Mouse (Mus musculus) liver, postnatal 0 days (tissue): Measurements from ENCODE around the gene Atpif1. TPM values are rescaled to one million over a fixed set of nuclear protein-coding genes. Genes with fewer than 3 reads are reported as not detected.
A peak's percentile ranks its signal among the peaks of the same experiment; 100 is the strongest.

Experiments
- ATAC-seq: fragments of 200-750 bp; cut with Nextera tagmentation; 2 replicates; pipeline ENCODE4 v1.8.0; 2017; ENCODE audit warnings: mild to moderate bottlenecking, moderate library complexity
- DNase-seq: peaks from one replicate; pipeline ENCODE4 v3.0.0-alpha.2; 2016
- H3K27ac ChIP-seq: fragments of 300-500 bp; sonication (generic); 2 replicates; pipeline ENCODE4 v1.5.1; 2014; ENCODE audit warnings: antibody characterized with exemption, moderate library complexity, mild to moderate bottlenecking, low read depth
- H3K27me3 ChIP-seq: fragments of 300-500 bp; sonication (generic); 2 replicates; pipeline ENCODE4 v1.6.1; 2014; ENCODE audit warnings: low read length, control low read depth, mixed read lengths; ENCODE audit not compliant: insufficient read depth
- H3K36me3 ChIP-seq: fragments of 300-500 bp; sonication (generic); replicated peaks from 2 replicates; pipeline ENCODE4 v1.6.1; 2014; ENCODE audit warnings: mild to moderate bottlenecking, control low read depth, low read length, moderate library complexity, mixed read lengths; ENCODE audit not compliant: insufficient read depth
- H3K4me1 ChIP-seq: fragments of 300-500 bp; sonication (generic); 2 replicates; pipeline ENCODE4 v1.6.1; 2014; ENCODE audit warnings: antibody characterized with exemption, mild to moderate bottlenecking, control low read depth; ENCODE audit not compliant: insufficient read depth
- H3K4me2 ChIP-seq: fragments of 300-500 bp; sonication (generic); 2 replicates; pipeline ENCODE4 v1.6.1; 2014; ENCODE audit warnings: low read depth, mild to moderate bottlenecking, low read length, moderate library complexity, mixed read lengths
- H3K4me3 ChIP-seq: fragments of 300-500 bp; sonication (generic); 2 replicates; pipeline ENCODE4 v1.5.1; 2014; ENCODE audit warnings: low read depth, low read length
- H3K9ac ChIP-seq: fragments of 300-500 bp; sonication (generic); replicated peaks from 2 replicates; pipeline ENCODE4 v1.6.1; 2014; ENCODE audit warnings: mild to moderate bottlenecking, moderate library complexity
- H3K9me3 ChIP-seq: fragments of 300-500 bp; sonication (generic); 2 replicates; pipeline ENCODE4 v1.6.1; 2016; ENCODE audit warnings: mild to moderate bottlenecking, control low read depth, low read length, mixed read lengths
- CTCF ChIP-seq: sonication (generic); IDR thresholded peaks from 2 replicates; pipeline ENCODE4 v1.5.1; 2016; ENCODE audit warnings: antibody characterized with exemption, low read depth
- EP300 ChIP-seq: IDR thresholded peaks from 2 replicates; pipeline ENCODE4 v1.6.1; 2016; ENCODE audit warnings: antibody characterized with exemption, low read depth, mild to moderate bottlenecking
- WGBS: fragments of 180-500 bp; shearing (Covaris S2); extraction: QIAGEN DNeasy Blood & Tissue Kit; methylation state at CpG from one replicate; pipeline ENCODE4 v1.1.7; 2014; ENCODE audit not compliant: insufficient replicate concordance; 5-methylcytosine and 5-hydroxymethylcytosine counted together
- polyA plus RNA-seq: library from polyadenylated mRNA; unstranded; fragments of >200 nt; fragmentation: Nextera tagmentation; extraction: Ambion mirVana; gene quantifications from 2 replicates; pipeline ENCODE4 v1.2.1, GENCODE M21; 2015

Gene Atpif1
- 935 and 945 TPM in 2 replicates for polyA plus RNA-seq

DNA sequence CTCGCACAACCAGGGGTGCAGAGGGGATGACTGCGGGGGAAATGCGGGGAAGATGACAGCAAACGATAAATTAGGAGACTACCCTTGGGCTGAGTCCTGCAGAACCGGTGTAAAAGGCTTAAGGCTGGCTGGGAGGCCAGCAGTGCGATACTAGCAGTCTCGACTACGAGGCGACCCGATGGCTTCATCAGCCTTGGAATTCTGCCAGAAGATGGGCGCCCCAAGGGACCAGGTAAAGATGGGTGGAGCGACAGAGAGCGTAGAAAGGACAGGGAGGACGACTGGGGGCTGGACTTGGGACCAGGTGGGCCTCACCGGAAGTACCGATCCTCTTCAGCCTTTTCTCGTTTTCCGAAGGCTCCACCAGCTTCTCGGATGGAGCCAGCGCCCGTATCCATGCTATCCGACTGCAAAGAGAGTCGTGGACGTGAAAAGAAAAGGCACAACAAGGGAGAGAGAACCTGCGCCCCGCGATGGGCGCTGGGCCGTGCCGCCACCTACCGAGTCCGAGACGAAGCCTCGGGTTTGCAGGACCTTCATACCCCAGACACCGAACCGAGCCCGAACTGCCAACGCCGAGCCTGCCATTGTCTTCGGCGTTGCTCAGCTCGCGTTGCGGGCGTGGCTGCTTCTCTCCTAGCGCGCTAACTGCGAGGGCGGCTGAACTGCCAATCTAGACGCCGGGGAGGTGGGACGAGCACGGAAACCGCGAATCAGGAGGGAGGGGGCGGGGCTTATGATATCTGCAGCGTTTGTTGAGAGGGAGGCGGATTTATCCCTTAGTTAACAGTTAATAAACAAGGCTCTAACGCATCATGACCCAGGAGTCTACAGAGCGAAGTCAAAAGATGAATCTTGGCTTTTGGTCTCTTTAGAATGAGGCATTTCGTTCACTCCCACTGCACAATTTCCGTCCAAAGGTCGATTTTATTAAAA lies at the start of gene Atpif1:
Atpif1 (minus strand) TSS at position 679 of the 936 bp plus-strand sequence.
- no peaks in the 10 kb centered on the region for H3K9me3 ChIP-seq
- peak; percentile 34 for TF ChIP-seq EP300
- no peak for TF ChIP-seq CTCF
- peaks cover 41% of the 10 kb centered on the region; the same call in 1 of the 2 replicates for H3K4me1 ChIP-seq
- peaks cover 15% of the 10 kb centered on the region for H3K36me3 ChIP-seq
- peak within 1 kb of the TSS; percentile 94 for H3K27ac ChIP-seq
- peak within 1 kb of the TSS; percentile 69 for H3K4me3 ChIP-seq
- peak within 1 kb of the TSS; percentile 79 for H3K9ac ChIP-seq
- under 1% methylated on average over 63 of the region's 63 CpGs for WGBS
- ATAC-seq (peak; percentile 77), DNase-seq (peak; percentile 97)
- peak within 1 kb of the TSS; percentile 77 for H3K4me2 ChIP-seq
- no peaks in the 10 kb centered on the region for H3K27me3 ChIP-seq

DNA sequence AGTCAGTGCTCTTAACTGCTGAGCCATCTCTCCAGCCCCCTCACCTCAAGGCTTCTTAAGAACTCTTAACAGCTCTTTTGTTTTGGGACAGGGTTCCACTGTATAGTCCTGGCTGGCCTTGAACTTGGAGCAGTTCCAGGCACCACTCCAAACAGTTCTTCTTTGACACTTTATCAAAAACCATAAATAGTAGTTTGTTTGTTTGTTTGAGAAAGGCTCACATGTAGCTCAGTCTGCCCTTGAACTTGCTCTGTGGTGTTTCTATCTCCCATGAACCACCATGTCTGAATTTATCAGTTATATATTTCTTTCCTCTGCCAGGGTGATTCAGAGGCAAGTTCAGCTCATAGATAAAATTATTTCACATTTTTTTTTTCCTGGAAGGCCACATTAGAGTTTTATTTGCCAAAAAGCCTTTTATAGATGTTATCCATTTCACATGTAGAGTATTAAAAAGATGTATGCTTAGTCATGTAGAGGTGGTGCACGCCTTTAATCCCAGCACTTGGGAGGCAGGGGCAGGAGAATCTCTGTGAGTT lies 41.4 kb upstream of the Atpif1 start:
- no peak for TF ChIP-seq EP300
- no peak for TF ChIP-seq CTCF
- Histone ChIP-seq H3K4me3 (no peak overlapping the region), H3K9ac (no peak overlapping the region), H3K4me1 (0 out of 2 replicates have a peak, but pooled peaks cover 4% of the 10 kb centered on the region), H3K4me2 (no peak overlapping the region), H3K27ac (no peak overlapping the region), H3K36me3 (peaks cover 2% of the 10 kb centered on the region; the same call in 1 of the 2 replicates), H3K9me3 (no peaks in the 10 kb centered on the region), H3K27me3 (no peaks in the 10 kb centered on the region)
- WGBS: 70% methylated on average over 1 of the region's 1 CpGs
- ATAC-seq (no peak), DNase-seq (no peak)

GRCm38 (mm10) chr4:132573327-132573726 lies 39.9 kb upstream of the Atpif1 start:
- ATAC-seq (no peak), DNase-seq (no peak)
- H3K27me3 ChIP-seq: no peaks in the 10 kb centered on the region
- 0 out of 2 replicates have a peak, but pooled peaks cover 4% of the 10 kb centered on the region for H3K4me1 ChIP-seq
- no peaks in the 10 kb centered on the region for H3K9me3 ChIP-seq
- no peaks in the 10 kb centered on the region for H3K36me3 ChIP-seq
- WGBS: 26% methylated on average over 11 of the region's 11 CpGs
- H3K4me3 ChIP-seq: no peak overlapping the region
- H3K9ac ChIP-seq: no peak overlapping the region
- no peak overlapping the region for H3K27ac ChIP-seq
- no peak overlapping the region for H3K4me2 ChIP-seq
- TF ChIP-seq EP300 (no peak), CTCF (no peak)

GRCm38 (mm10) chr4:132571190-132571589 lies 37.7 kb upstream of the Atpif1 start:
- H3K27me3 ChIP-seq: no peaks in the 10 kb centered on the region
- no peak overlapping the region for H3K4me3 ChIP-seq
- 78% methylated on average over 9 of the region's 9 CpGs for WGBS
- no peak overlapping the region for H3K27ac ChIP-seq
- no peaks in the 10 kb centered on the region for H3K9me3 ChIP-seq
- DNase-seq: no peak
- no peaks in the 10 kb centered on the region for H3K36me3 ChIP-seq
- no peak for ATAC-seq
- H3K9ac ChIP-seq: no peak overlapping the region
- H3K4me2 ChIP-seq: no peak overlapping the region
- TF ChIP-seq CTCF (no peak), EP300 (no peak)
- H3K4me1 ChIP-seq: peaks cover 8% of the 10 kb centered on the region; the same call in 1 of the 2 replicates

DNA sequence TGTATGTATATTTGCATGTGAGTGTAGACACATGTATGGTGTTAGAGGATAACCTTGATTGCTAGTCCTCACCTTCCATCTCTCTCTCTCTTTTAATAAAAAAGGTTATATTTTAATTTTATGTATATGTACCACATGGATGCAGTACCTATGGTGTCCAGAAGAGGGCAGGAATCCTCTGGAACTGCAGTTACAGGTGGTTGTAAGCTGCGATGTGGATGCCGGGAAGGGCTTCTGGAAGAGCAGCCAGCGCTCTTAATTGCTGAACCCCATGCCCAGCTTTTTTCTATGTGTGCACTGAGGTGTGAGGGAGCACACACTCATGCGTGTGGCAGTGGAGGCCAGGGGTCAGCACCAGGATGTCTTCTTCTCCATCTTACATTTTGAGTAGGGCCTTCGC lies 35.7 kb upstream of the Atpif1 start:
- ATAC-seq (no peak), DNase-seq (no peak)
- no peaks in the 10 kb centered on the region for H3K9me3 ChIP-seq
- H3K4me1 ChIP-seq: peaks cover 14% of the 10 kb centered on the region; the same call in 1 of the 2 replicates
- no peak overlapping the region for H3K4me3 ChIP-seq
- H3K4me2 ChIP-seq: no peak overlapping the region
- peak; percentile 67 for TF ChIP-seq CTCF
- no peak for TF ChIP-seq EP300
- WGBS: 87% methylated on average over 5 of the region's 5 CpGs
- H3K36me3 ChIP-seq: no peaks in the 10 kb centered on the region
- H3K27ac ChIP-seq: no peak overlapping the region
- no peak overlapping the region for H3K9ac ChIP-seq
- no peaks in the 10 kb centered on the region for H3K27me3 ChIP-seq

GRCm38 (mm10) chr4:132567361-132567779 lies 33.9 kb upstream of the Atpif1 start:
- Histone ChIP-seq H3K4me3 (no peak overlapping the region), H3K4me2 (no peak overlapping the region), H3K9ac (no peak overlapping the region), H3K9me3 (no peaks in the 10 kb centered on the region), H3K4me1 (peaks cover 18% of the 10 kb centered on the region; the same call in 1 of the 2 replicates), H3K27ac (no peak overlapping the region; the same call in 1 of the 2 replicates), H3K27me3 (no peaks in the 10 kb centered on the region), H3K36me3 (no peaks in the 10 kb centered on the region)
- no peak for DNase-seq
- ATAC-seq: no peak
- TF ChIP-seq CTCF (no peak), EP300 (no peak)
- WGBS: 64% methylated on average over 9 of the region's 9 CpGs
